Mouse (Mus musculus) urinary bladder, postnatal 25 days (tissue): ENCODE data around the gene Mast1.

ENCODE experiments used
- DNase-seq: peaks from one replicate; pipeline ENCODE4 v3.0.0; 2022; ENCODE audit warnings: low spot score

Gene Mast1

DNA sequence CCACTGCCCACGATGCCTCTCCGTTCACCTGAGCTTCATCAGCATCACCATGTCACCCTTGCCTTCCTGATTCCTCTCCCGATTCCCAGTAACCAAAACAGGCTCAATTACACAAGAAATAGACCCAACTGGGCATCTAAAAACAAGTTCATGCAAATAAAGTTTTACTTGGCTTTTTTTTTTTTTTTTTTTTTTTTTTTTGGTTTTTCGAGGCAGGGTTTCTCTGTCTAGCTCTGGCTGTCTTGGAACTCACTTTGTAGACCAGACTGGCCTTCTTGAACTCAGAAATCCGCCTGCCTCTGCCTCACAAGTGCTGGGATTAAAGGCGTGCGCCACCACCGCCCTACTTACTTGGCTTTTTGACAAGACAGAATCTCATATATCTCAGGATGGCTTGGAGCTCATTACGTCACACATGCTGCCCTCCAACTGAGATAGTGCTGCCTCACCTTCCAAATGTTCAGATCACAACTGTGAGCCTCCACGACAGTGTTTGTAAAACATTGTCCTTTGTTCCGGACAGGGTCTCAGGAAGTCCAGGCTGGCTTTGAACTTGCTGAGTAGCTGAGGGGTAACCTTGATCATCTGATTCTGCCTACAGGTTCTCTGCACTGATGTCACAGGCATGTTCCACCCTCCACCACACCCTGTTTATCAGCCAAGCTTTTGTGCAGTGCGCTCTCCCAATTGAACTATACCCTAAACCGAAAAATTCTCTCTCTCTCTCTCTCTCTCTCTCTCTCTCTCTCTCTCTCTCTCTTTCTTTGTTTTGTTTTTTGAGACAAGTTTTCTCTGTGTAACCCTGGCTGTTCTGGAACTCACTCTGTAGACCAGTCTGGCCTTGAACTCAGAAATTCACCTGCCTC is 694 bp upstream of the Mast1 start:
- no peak for DNase-seq

DNA sequence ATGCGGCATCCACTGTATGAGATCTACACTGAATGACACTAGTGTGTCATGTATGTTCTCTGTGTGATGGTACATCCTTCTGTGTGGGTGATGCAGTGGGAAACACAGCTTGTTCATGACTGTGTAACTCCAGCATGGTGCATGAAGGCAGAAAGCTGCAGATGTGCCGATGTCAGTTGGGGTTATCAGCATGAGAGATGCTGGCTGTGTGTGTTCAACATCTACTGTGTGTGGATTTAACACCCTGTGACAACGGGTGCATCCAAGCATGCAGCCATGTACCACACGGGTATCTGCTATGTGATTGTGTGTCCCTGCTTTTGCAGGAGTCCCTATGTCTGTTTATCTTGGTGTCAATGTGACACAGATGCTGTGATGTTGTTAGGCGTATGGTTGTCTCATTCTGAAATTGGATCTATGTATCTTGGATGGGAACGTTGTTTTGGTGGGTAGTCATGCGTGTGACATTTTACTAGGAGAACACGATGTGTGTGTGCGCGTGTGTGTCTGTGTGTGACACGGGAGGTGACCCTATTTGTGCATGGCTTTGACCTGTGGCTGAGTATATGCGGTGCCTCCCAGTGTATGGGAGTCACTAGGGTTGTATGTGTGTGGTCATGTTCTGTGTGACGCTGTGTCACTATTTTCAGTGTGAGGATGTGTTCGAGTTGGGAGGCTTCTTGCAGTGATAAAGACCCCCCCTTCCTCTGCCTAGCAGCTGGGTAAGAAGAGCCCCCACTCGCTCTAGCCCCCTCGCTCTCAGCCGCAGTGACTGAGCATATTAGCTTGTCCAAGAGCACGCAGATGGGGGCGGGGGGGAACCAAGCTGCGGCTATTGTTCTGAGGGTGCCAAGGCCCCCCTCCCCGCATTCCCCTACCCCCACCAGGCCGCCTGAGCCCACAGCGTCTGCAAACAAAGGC is 858 bp downstream of the Mast1 start:
- DNase-seq = no peak

DNA sequence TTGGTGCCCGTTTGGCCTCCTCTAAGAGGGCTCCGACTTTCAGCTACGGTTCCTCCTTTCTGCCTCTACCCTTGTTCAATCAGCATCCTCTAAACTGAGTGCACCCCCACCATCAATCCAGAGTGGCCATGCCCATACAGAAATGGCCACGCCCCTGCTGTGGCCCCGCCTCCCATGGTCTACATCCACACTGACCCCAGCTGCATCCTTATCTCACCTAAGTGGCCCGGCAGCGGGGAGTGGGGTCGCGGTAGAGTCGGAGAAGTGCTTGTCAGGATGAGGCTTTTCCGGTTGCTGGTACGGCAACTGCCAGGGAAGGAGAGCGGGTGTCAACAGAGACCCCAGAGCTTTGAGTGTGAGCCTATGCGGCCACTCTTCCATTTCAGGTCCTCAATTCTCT is 1.7 kb downstream of the Mast1 start:
- no peak for DNase-seq

DNA sequence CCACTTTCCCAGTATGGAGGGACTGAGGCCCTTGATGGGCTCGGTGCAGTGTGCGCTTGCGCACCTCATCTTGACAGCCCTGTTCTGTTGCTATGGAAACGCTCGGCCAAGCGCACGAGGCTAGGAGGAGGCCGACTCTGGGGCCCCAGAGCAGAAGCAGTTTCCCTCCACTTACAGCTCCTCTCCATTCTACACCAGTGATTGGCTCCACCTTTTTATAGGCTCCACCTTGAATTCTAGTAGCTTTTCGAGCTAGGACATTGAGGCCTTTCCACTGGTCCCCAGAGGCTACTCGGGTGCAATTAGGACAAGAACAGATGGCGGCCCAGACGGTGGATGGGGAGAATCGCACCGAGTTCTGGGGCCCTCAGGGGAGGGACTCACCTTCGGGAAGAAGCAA is 2.3 kb downstream of the Mast1 start:
- no peak for DNase-seq

DNA sequence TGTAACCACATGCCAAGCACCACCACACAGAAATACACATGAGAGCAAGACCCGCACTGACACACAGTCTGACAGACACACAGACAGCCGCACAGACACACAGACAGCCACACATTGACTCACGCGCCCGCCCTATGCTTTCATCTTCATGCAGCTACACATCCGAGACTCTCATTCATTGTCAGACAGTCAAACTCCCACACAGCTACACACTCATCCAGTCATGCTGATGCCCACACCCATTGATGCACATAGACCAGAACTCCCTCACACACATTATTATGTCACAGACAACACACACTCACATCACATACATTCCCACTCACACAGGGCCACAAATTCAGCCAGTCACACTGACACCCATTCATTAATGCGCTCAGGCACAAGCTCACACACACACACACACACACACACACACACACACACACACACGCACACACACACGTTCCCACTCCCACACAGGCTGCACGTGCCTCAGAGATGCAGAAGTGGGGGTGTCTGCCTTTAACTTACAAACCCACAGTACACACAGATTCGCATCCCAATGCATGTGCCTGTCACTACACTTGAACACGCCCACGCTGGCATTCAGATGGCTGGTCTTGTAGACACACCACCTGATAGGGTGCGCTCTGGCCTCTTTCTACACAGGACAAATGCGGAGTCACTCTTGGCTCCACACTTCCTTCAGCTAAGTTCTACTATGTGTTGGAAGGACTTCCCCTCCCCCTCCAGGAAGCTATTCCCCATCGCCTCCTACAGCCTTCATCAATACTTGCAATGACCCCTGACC is 3.2 kb downstream of the Mast1 start:
- no peak for DNase-seq

DNA sequence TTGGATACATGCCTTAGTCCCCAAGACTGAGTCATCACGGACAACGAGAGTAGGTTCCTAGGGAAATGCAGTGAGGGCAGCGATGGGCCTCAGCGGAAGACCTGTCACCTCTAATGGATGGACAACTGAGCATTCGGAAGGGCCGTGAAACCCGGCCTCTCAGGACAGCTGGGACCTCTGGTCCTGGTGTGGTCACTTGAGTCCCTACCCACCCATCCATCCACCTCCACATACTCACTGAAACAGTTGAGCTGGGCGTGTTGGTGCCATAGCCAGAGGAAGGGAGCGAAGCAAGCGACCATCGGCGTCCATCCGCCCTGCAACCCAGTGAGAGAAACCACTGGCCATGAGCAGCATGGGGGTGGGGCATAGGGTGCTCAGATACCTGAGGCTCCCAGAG is 6.6 kb downstream of the Mast1 start:
- DNase-seq = no peak

DNA sequence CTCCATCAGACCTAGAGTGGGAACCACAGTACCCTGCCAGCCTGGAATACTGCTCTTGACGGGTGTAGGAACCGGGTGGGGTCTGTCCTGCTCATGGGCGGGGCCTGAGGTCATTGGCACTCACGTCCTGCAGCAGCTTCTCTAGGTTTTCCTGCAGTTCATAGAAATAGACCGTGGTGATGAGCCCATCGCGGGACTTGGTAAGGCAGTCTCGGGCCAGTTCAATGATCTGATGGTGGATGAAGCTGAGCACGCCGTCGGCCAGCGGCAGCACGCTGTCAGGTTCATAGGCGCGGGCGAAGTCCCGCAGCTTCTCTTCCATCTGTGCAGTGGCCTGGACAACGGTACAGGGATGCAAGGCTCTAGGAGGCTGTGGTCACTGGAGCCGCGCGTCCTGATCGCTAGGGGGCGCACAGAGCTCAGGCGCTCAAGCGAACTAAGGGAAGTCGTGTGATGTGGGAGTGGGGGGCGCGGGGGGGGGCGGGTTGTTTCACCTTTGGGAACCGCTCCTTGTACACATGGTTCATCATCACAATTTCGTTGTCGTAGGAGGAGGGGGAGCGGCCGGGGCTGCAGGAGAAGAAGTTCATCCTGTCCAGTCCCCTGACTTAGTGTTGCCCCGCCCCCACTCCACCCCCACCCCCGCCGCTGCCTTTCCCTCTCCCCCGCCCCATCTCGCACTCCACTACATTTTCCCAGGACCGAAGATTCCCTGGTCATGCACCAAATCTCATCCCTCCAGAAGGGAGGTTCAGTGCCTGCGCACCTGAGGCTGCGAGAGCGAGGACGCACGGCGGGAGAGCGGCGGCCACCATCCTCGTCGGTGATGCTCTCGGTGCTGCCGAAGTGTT is 8.5 kb downstream of the Mast1 start:
- peak; percentile 73 for DNase-seq

DNA sequence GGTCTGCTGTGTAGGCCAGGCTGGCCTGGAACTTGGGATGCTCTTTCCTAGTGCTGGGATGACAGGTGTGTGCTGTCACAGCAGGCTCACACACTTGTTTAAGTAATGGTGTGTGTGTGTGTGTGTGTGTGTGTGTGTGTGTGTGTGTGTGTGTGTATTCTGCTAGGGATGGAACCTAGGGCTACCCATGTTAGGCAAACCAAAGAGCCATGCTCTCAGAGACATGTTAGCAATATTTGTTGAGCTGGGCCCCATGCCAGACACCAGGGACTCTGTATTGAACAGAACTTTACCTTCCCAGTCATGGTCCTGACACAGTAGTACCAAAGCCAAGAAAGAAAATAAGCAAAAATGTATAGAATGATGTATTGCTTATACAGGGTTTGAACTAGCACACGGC is 9.6 kb downstream of the Mast1 start:
- no peak for DNase-seq

DNA sequence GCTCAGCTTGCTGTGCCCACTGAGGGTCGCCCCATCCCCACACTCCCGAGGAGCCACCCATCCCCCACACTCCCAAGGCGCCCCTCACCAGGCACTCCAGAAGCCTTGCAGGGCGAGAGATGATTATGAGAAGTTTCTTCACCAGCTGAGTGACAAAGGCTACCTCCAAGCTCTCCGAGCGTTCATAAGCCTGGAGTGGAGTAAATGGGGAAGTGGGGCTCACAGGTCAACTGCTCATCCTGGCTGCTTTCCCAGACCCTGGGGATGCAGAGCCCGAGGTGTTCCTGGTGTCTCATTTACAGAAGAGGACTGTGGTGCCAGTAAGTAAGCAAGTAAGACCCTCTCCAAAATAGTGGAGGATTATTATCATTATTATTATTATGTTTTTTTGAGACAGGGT is 11.6 kb downstream of the Mast1 start:
- DNase-seq = no peak

DNA sequence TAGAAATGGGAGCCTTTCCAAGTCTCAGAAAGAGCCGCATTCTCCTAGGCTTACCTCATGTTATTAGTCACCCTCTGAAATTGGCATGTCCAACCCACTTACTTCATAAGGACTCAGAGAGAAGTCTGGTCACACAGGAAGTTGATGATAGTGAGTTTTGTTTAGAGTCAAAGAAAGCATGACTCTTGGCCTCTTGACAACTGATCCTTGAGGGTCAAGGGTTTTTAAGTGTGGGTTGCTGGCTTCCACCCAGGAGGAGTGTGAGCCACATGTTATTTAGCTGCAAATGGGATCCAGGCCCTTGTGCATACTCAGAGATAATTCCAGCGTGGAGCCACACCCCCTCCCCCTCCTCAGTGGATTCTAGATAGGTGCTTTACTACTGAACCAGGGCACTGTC is 15.6 kb downstream of the Mast1 start:
- DNase-seq = no peak

DNA sequence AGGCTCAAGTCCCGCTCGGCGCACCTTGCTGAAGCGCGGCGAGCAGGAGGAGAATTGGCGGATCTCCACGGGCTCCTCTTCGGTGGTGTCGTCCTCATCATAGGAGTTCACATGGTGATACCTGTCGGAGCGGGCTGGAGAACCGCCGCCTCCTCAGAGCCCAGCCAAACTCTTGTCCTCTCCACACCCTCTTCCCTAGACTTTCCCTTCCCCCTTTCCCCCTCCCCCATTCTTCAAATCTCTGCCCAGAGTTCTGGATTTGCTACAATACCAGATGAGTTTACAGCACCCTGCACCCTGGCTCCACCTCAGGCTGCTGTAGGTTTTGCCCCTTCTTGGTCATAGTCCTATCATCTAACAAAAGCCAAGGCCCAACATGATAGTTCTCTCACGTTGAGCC is 18.5 kb downstream of the Mast1 start:
- no peak for DNase-seq

DNA sequence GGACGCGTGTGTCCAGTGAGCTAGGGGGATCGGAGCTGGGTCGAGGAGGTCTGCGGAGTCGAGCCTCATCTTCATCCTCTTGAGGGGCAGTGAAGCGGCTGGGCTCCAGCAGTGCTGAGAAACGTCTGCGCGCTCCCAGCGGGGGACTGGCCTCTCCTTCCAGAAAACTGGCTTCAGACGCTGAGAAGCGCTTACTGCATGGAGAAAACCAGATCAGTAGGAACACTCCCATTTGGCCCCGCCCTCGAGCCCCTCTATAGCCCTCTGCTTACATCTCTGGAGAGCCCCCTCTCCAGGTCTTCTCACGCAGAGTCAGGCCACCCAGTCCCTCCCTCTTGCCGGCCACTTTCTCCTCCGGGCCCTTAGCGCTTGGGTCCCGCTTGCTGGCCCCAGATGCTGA is 19.4 kb downstream of the Mast1 start:
- DNase-seq = no peak

DNA sequence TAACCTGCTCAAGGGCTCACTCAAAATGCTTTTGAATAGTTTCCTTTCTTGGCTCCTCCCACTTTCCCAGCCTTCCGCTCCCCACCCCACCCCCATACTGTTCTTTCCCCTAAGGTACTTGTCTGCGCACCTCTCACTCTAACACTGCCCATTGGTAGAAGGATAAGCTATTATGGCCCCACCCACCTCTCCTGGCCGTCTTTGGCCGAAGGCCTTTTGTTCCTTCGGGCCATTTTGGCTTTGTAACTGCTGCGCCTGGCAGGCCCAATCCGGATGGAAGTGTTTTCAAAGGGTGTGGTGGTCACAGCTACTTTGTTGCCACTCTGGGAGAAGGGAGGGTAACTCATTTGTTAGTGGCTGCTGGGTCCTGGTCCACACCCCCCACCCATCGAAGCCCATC is 21.9 kb downstream of the Mast1 start:
- no peak for DNase-seq

DNA sequence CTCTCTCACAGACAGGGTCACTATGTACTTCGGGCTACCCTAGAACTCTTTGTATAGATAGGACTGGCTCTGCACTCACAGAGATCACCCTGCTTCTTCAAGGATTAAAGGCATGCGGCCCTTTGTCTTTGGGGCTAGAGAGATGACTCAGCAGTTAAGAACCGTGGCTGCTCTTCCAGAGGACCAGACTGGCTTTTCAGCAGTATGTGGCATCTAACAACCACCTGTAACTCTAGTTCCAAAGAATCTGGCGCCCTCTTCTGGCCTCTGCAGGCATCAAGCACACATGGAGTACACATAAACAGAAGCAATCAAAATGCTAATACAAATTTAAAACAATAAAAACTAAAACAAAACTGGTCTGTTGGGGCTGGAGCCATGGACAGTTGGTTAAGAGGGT is 23.2 kb downstream of the Mast1 start:
- DNase-seq = no peak

DNA sequence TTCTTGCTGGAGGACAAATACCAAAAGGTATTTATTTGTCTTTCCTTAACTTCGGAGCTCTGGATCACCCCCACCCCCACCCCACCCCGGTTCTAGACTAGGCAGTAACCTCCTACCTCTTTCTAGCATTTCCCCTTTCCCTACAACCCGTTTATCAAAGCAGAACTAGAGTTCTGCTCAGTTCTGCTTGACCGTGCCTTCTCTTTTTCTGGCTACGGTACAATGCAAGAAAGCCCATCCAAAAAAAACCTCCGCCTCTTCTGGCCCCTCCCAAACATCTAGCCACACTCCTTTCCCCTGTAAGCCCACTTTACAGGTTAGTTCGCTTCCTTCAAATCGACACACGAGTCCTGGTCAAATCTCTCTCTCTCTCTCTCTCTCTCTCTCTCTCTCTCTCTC is 23.7 kb downstream of the Mast1 start:
- DNase-seq = no peak

DNA sequence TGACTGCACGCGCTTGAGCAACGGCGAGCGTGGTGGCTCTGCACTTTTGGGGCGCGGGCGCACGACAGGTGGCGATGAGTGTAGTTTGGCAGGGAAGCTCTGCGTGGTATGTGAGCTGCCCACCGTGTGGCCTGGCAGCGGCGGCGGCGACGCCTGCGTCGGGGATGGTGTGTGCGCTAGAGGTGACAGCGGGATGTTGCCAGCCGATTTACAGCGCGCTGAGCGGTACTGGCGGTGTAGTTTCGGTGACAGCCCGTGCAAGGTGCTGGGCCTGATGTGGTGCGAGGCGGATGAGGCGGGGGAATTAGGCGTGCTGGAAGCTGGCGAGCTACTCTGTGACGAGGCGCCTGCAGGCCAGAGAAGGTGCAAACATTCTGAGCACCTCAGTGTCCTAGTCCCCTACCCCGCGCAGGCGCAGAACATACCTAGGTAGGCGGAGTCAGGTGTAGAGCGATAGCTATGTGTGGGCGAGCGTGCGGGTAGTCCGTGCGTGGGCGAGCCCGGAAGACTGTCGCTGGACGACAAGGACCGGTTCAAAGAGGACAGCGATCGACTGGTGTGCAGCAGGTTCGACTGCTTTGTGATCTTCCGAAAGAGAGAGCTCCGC is 24.2 kb downstream of the Mast1 start:
- peak; percentile 64 for DNase-seq

DNA sequence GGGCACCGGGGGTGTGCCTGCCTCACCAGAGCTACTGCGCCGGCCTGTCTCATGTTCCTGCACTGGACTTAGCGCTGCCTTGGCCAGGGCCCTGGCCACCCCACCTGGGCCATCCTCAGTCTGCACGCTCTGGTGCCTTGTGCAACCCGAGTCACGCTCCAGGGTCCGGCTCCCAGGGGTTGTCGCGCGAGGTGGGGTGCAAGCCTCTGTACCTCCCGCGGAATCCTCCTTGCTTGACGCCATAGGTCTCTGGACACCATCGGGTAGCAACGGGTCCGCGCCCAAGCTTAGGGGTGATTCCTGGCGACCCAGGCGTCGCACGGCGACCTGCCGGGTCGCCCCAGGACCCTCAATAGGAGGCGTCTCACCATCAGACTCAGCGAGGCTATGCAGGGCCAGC is 24.8 kb downstream of the Mast1 start:
- DNase-seq = no peak

DNA sequence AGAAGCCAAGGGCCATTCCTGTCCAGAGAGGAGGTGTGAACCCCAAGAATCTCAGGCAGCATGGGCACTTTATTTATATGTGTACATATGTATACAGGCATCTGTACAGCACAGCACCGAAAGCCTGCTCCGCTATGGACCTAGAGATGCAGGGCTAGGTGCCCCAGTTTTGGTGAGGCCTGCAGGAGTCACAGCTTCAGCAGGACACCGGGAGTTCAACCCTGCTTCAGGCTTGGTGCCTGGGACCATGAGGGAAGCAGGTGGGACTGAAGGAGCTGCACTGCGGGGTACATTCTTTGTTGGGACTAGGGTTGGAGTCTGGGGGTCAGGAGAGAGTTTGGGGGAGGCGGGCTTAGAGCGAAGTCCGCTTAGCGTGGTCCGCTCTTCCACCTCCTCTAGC is 25.3 kb downstream of the Mast1 start:
- DNase-seq = no peak

DNA sequence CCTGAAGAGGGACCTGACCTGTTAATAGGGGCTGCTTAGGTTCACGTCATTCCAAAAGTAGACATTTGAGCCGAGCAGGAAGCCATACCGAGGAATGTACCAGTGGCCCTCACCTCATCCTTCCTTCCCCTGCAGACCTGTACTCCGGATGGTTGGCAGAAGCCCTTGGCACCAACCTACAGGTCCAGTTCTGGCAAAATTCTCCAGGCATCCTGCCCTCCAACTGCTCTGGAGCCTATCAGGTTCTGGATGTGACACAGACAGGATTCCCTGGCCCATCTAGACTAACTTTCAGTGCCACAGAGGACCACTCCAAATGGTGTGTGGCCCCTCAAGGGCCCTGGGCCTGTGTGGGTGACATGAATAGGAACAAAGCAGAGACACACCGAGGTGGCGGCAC is 26.6 kb downstream of the Mast1 start:
- DNase-seq = no peak

DNA sequence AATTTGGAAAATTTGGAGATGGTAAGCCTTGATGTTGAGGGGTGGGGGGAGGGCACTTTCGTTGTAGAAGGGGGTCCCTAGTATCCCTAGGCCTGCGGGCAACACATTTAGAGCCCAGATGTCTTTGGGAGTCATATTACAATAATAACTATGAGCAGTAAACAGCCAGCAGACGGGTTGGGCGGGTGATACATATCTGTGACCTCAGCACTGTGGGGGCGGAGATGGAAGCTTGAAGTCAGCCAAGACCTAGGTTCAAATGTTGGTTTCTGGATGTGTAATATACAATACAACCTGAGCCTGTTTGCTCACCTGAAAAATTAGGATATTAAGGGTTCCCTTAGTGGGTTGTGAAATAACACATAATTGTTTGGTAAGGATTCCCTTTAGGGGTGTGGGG is 27.2 kb downstream of the Mast1 start:
- no peak for DNase-seq

DNA sequence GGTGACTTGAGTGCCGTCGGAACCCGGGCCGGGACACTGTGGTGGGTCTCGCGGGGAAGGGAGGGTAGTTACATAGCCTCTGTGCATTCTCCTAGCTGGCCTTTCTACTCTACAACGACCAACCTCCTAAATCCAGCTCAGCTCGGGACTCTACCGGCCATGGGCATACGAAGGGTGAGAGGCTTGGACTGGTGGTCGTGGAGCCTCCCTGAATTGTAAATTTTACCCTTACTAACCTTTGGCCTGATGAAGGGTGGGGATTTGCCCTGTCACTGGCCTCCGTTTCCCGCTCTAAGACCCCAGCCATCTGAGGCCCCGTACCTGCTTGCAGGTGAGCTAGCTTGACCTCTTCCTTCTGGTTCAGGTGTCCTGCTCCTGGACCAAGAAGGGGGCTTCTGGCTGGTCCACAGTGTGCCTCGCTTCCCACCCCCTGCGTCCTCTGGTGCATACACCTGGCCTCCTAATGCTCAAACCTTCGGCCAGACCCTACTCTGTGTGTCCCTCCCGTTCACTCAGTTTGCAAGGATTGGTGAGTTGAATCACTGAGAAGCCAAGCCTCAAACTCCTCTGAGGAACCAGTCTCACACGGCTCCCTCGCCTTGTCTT is 27.9 kb downstream of the Mast1 start:
- no peak for DNase-seq
